Mouse (Mus musculus) forebrain, embryonic 16.5 days (tissue): ENCODE measurements around the gene Slc9a8. TPM values are rescaled to one million over a fixed set of nuclear protein-coding genes. Genes with fewer than 3 reads are reported as not detected.

Experiments used
- ATAC-seq: fragments of 200-750 bp; cut with Nextera tagmentation; 2 replicates; pipeline ENCODE4 v1.8.0; 2017; ENCODE audit warnings: mild to moderate bottlenecking, moderate library complexity
- H3K27ac ChIP-seq: fragments of 300-500 bp; sonication (generic); 2 replicates; pipeline ENCODE4 v1.5.1; 2014; ENCODE audit warnings: low read length, control low read depth
- H3K27me3 ChIP-seq: fragments of 300-500 bp; sonication (generic); replicated peaks from 2 replicates; pipeline ENCODE4 v1.6.1; 2014; ENCODE audit warnings: low read length; ENCODE audit not compliant: control insufficient read depth, insufficient read depth
- H3K36me3 ChIP-seq: fragments of 300-500 bp; sonication (generic); 2 replicates; pipeline ENCODE4 v1.6.1; 2014; ENCODE audit not compliant: control insufficient read depth, insufficient read depth
- H3K4me1 ChIP-seq: fragments of 300-500 bp; sonication (generic); replicated peaks from 2 replicates; pipeline ENCODE4 v1.6.1; 2014; ENCODE audit warnings: low read length; ENCODE audit not compliant: control insufficient read depth, insufficient read depth
- H3K4me2 ChIP-seq: fragments of 300-500 bp; sonication (generic); 2 replicates; pipeline ENCODE4 v1.6.1; 2014; ENCODE audit warnings: mild to moderate bottlenecking, low read length, control low read depth
- H3K4me3 ChIP-seq: fragments of 300-500 bp; sonication (generic); replicated peaks from 2 replicates; pipeline ENCODE4 v1.5.1; 2014; ENCODE audit warnings: mild to moderate bottlenecking, low read length, control low read depth
- H3K9ac ChIP-seq: fragments of 300-500 bp; sonication (generic); replicated peaks from 2 replicates; pipeline ENCODE4 v1.6.1; 2014; ENCODE audit warnings: low read depth, low read length, control low read depth
- H3K9me3 ChIP-seq: fragments of 300-500 bp; sonication (generic); 2 replicates; pipeline ENCODE4 v1.6.1; 2016; ENCODE audit warnings: low read length; ENCODE audit not compliant: control insufficient read depth
- WGBS: fragments of 180-500 bp; shearing (Covaris S2); extraction: QIAGEN DNeasy Blood & Tissue Kit; methylation state at CpG from one replicate; pipeline ENCODE4 v1.1.7; 2014; 5-methylcytosine and 5-hydroxymethylcytosine counted together
- polyA plus RNA-seq: library from polyadenylated mRNA; unstranded; fragments of >200 nt; fragmentation: Nextera tagmentation; extraction: Ambion mirVana; gene quantifications from 2 replicates; pipeline ENCODE4 v1.2.1, GENCODE M21; 2015

Gene Slc9a8
- polyA plus RNA-seq, 1 experiment from 2014 or later: 24.0 TPM

DNA sequence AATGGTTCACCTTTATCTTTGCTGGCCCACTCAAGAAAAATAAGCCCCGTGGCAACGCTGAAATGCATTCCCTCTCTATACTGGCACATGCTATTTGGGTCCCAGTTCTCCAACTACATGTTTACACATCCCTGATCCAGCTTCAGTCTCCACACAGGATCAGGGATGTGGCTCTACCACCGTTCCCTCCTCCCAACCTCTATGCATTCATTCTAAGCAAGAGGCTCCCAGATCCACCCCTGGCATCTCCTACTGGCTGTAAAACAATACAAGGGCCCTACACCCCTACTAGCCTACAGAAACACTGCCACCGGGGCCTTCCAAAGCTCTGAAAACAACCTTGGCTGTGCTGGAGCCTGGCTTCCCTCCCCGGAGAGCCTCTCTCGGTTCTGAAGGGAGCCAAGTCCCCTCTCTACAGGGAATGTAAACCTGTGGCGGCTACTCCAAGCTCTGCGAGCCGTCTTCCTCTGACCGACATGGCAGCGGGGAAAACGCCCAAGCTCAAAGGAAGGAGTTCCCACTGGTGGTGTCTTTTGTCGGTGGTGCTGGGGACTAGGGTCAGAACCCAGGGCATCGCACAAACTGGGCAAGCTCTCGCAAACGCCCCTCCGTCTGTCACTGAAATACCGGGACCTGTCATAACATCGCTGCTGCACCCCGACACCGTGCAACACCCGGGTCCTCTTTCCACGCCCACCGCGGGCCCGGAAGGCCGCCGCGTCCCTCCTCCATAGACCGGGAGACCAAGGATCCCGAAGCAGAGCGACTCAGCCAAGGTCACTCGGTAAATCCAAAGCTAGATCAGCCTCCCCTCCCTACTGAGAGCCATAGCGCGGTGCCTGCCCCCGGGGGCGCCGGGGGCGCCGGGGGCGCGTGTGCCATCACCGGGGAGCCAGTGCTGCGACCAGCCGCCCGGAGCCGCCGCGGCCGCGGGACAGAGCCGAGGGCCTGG lies 70.5 kb downstream of the Slc9a8 start, which contains the start of gene Rnf114:
Gene Rnf114, plus strand, starts transcription at position 889 of the 952 bp plus-strand sequence.
- H3K27me3 ChIP-seq: no peaks in the 10 kb centered on the region
- H3K4me1 ChIP-seq: peaks cover 28% of the 10 kb centered on the region
- peak within 1 kb of the TSS; percentile 100 for H3K4me3 ChIP-seq
- peak within 1 kb of the TSS; percentile 92 for H3K9ac ChIP-seq
- H3K9me3 ChIP-seq: no peaks in the 10 kb centered on the region
- ATAC-seq: peak; percentile 31
- no peaks in the 10 kb centered on the region for H3K36me3 ChIP-seq
- WGBS: 3% methylated on average over 51 of the region's 52 CpGs
- peak within 1 kb of the TSS; percentile 99 for H3K27ac ChIP-seq
- H3K4me2 ChIP-seq: peak within 1 kb of the TSS; percentile 98

DNA sequence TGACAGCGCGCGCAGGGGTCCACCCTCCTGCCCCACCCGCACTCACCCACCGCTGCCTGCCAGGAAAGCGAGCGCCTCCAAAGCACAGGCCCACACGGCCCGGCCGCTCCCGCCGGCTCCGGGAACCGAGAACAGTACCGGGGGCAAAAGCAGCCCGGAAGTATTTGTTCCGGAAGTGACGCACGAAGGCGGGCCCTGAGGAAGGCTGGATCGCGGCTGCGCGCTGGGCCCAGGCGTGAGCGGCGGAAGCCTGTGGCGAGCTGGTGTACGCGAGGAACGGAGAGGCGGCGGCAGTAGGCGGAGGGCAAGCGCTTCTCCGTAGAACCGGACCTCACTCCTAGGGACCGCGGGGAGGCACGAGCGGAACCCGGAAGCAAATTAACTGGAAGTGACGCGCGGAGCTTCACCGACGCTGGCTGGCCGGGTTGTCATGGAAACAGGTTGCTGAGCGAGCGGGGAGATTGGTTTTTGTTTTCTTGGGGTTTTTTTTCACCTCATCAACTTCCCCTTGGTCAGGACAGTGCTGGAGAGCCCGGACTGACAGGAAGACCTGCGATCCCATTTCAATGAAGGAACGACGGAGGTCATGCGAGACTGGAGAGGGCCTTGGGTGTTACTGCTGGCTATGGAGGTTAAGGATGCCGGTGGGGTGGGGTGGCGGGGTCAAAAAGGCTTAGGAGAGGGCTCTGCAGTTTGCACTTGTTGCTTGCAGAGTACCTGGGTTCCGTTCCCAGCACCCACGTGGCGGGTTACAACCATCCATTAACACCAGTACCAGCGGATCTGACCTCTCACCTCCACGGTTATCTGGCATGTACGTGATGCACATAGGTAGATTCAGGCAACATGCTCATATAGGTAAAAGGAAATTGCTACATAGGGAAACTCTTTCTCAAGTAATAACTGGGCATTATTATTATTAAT lies 71.5 kb downstream of the Slc9a8 start, which contains the start of gene Spata2:
Gene Spata2, minus strand, starts transcription at position 175 of the 924 bp plus-strand sequence.
- H3K36me3 ChIP-seq: no peaks in the 10 kb centered on the region
- H3K4me3 ChIP-seq: peak within 1 kb of the TSS; percentile 100
- peak; percentile 90 for ATAC-seq
- H3K27ac ChIP-seq: peak within 1 kb of the TSS; percentile 99
- WGBS: 2% methylated on average over 62 of the region's 63 CpGs
- no peaks in the 10 kb centered on the region for H3K27me3 ChIP-seq
- H3K9me3 ChIP-seq: no peaks in the 10 kb centered on the region
- peak within 1 kb of the TSS; percentile 92 for H3K9ac ChIP-seq
- peaks cover 28% of the 10 kb centered on the region for H3K4me1 ChIP-seq
- peak within 1 kb of the TSS; percentile 98 for H3K4me2 ChIP-seq

DNA sequence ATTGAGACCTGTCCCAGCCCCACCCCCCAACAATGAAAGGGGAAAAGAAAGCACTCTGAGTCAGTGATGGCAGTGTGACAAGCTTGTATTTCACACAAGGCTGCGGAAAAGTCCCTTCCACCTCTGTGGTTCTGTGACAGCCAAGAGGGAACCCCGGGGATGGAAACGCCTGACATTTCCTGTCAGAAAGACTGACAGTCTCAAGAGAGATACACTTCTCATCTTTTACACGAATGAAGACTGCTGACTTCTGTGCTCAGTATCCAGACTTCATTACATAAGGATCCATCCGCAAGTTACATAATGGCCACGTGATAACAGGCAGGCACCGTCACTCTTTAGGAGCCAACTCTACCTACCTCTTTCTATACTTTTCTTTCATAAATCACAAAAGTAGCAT lies 74.9 kb downstream of the Slc9a8 start:
- peaks cover 14% of the 10 kb centered on the region for H3K4me1 ChIP-seq
- ATAC-seq: no peak
- H3K9me3 ChIP-seq: no peaks in the 10 kb centered on the region
- no peaks in the 10 kb centered on the region for H3K36me3 ChIP-seq
- H3K4me2 ChIP-seq: no peak overlapping the region
- no peaks in the 10 kb centered on the region for H3K27me3 ChIP-seq
- no peak overlapping the region for H3K9ac ChIP-seq
- WGBS: 82% methylated on average over 7 of the region's 7 CpGs
- no peak overlapping the region for H3K4me3 ChIP-seq
- no peak overlapping the region for H3K27ac ChIP-seq

DNA sequence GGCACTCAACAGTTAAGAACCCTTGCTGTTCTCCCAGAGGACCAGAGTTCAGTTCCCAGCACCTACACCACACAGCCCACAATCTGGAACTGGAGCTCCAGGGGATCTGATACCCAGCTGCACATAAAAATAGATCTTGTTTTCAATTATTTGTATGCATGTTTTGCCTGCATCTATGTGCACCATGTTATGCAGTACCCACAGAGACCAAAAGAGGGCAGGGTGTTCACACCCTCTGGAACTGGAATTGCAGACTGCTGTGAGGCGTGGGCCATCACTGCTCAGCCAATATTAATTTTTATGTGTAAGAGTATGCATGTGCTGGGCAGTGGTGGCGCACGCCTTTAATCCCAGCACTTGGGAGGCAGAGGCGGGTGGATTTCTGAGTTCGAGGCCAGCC lies 75.8 kb downstream of the Slc9a8 start:
- H3K4me1 ChIP-seq: peaks cover 7% of the 10 kb centered on the region; the same call in 1 of the 2 replicates
- H3K9ac ChIP-seq: no peak overlapping the region
- no peak overlapping the region for H3K4me2 ChIP-seq
- no peak overlapping the region for H3K4me3 ChIP-seq
- no peaks in the 10 kb centered on the region for H3K9me3 ChIP-seq
- ATAC-seq: no peak
- no peaks in the 10 kb centered on the region for H3K27me3 ChIP-seq
- 69% methylated on average over 4 of the region's 5 CpGs for WGBS
- no peak overlapping the region for H3K27ac ChIP-seq
- no peaks in the 10 kb centered on the region for H3K36me3 ChIP-seq

DNA sequence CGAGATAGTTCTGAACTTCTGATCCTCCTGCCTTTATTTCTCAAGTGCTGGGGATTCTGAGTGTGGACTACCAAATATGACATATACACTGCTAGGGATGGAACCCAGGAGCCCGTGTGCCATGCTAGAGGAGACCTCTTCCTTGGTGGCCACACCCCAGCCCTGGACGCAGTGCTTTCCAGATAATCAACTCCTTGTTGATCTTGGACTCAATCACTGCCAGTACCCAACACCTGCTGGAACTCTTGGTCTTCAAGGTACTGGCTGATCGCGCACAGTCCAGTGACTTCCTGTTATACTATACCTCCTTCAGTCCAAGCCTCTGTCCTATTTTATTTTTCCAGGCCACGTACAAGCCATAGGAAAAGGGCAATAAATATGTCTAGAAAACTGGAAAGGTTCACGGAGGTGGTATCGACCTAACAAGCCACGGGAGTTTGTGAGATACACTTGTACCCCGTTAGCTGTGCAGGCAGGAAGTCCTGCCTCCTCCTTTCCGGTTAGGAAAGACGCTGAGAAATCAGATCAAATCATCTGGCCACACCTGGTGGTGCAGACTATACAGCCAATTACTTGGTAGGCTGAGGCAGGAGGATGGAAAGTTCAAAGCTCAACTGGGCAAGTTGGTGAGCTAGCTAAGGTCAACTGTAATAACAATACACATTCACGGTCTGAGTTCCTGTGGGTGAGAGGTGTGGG lies 81.2 kb downstream of the Slc9a8 start:
- Histone ChIP-seq H3K9ac (0 out of 2 replicates have a peak overlapping the region, but pooled peaks have one; percentile 9), H3K4me2 (peak overlapping the region; percentile 51), H3K27me3 (no peaks in the 10 kb centered on the region), H3K27ac (peak overlapping the region; percentile 90), H3K4me1 (peaks cover 26% of the 10 kb centered on the region), H3K4me3 (peak overlapping the region; percentile 97), H3K9me3 (no peaks in the 10 kb centered on the region), H3K36me3 (no peaks in the 10 kb centered on the region)
- ATAC-seq: no peak
- 53% methylated on average over 13 of the region's 13 CpGs for WGBS

DNA sequence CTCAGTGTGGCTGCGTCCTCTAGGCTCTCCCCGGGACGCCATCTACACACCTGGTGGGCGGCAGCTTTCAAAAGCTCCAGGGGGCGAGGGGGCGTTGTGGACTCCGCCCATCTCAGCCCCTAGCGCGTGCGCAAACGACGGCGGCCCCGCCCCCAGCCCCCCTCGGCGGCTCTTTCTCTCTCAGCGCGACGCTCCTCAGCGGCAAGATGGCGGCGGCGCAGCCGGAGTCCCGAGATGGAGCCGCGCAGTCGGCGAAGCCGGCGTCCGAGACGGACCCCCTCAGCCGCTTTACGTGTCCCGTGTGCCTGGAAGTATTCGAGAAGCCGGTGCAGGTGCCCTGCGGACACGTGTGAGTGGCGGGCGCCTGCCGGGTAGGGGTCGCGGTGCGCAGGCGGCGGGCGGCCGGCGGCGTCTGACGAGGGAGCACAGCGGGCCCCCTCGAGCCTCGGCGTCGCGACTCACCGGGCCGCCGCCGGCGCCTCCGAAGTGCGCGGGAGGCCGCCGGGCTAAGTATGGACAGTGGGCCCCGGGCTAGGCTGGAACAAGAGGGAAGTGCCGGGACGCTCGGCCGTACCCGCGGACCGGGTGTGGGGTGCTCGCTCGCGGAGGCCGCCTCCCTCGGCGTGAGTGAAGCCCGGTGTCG lies 81.9 kb downstream of the Slc9a8 start:
- H3K27me3 ChIP-seq: no peaks in the 10 kb centered on the region
- H3K4me1 ChIP-seq: peaks cover 26% of the 10 kb centered on the region
- WGBS: under 1% methylated on average over 85 of the region's 85 CpGs
- H3K4me2 ChIP-seq: peak overlapping the region; percentile 73
- peak; percentile 94 for ATAC-seq
- peak overlapping the region; percentile 97 for H3K4me3 ChIP-seq
- peak overlapping the region; percentile 97 for H3K9ac ChIP-seq
- H3K27ac ChIP-seq: peak overlapping the region; percentile 90
- no peaks in the 10 kb centered on the region for H3K36me3 ChIP-seq
- no peaks in the 10 kb centered on the region for H3K9me3 ChIP-seq

DNA sequence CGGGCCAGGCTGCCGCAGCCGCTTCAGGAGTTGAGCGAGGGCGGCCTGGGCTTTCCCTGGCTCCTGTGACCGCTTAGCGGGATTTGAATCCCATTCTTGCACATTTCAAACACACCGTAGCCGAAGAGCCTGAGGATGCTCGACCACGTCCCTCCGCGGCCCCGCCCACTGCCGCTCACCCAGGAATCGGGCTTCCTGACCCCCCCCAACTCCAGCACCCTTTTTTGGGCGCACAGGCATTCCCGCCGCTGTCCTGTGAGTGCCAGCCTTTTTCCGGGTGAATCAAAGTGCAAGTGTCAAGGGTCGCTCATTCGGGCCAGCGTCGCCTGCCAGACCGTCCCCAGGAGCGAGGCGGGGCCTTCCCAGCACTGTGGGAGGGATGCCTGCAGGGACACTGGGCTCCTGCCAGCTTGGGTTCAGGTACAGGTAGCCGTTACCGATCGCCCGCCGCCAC lies 82.4 kb downstream of the Slc9a8 start:
- peak; percentile 32 for ATAC-seq
- Histone ChIP-seq H3K4me3 (peak overlapping the region; percentile 97), H3K27me3 (no peaks in the 10 kb centered on the region), H3K36me3 (no peaks in the 10 kb centered on the region; the same call in 1 of the 2 replicates), H3K9me3 (no peaks in the 10 kb centered on the region), H3K4me1 (peaks cover 26% of the 10 kb centered on the region), H3K27ac (peak overlapping the region; percentile 90), H3K9ac (peak overlapping the region; percentile 97), H3K4me2 (peak overlapping the region; percentile 73)
- under 1% methylated on average over 32 of the region's 32 CpGs for WGBS

DNA sequence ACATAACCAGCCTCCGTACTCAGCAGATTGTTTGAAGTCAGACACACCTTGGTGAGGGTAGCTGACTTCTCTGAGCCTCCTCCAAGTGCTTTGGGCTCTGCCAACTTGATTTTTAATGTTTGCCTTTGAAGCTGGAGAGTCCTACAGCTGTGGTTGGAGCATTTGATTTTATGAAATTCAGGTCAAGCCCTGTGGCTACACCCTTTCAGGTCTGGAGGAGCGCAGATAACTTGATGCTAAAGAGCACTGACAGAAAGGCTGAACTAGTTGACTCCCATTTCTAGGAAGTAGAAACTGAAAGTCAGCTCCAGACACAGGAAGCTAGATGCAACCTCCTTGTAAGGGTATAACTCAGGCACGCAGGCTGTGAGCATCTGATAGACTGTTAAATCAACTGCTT lies 83.6 kb downstream of the Slc9a8 start:
- H3K4me3 ChIP-seq: no peak overlapping the region
- peak overlapping the region; percentile 73; the same call in 1 of the 2 replicates for H3K4me2 ChIP-seq
- ATAC-seq: no peak
- peaks cover 26% of the 10 kb centered on the region for H3K4me1 ChIP-seq
- 87% methylated on average over 3 of the region's 3 CpGs for WGBS
- H3K9me3 ChIP-seq: no peaks in the 10 kb centered on the region
- no peak overlapping the region for H3K27ac ChIP-seq
- no peaks in the 10 kb centered on the region; the same call in 1 of the 2 replicates for H3K36me3 ChIP-seq
- H3K27me3 ChIP-seq: no peaks in the 10 kb centered on the region
- H3K9ac ChIP-seq: no peak overlapping the region
